Comparison of ENCODE assay signal across 13 mouse cellular contexts in genomic region chr10:79735361-79735760, GRCm38 (mm10). TPM values are rescaled to one million over a fixed set of nuclear protein-coding genes. Genes with fewer than 3 reads are reported as not detected.
DNase-seq lines count a peak whose midpoint lies in the region; ATAC-seq and TF ChIP-seq lines count a peak whose summit lies in the region.
"Had no signal": no experiment of that assay in that cellular context is flagged by ENCODE, and none has a peak within 500 bp of the region (broad histone marks: within the 10 kb centered on the region; RNA-seq: fewer than 3 reads in every experiment).

No protein-coding gene starts in this region.

- H3K4me2 ChIP-seq in hindbrain, postnatal 0 days (ENCODE audit: low read depth, low read length), result no peak overlapping the region
- H3K4me2 ChIP-seq in neural tube, embryonic 12.5 days (replicated peaks), result peak overlapping the region; percentile 36

- no peak for TF ChIP-seq CTCF in hindbrain, postnatal 0 days (IDR thresholded peaks at IDR 0.05; ENCODE audit: low read depth)

- H3K27me3 ChIP-seq in hindbrain, embryonic 10.5 days (ENCODE audit: insufficient read depth, poor library complexity, severe bottlenecking), result peaks cover 31% of the 10 kb centered on the region
- no peaks in the 10 kb centered on the region for H3K27me3 ChIP-seq in hindbrain, postnatal 0 days (ENCODE audit: insufficient read depth, low read length)
- H3K27me3 ChIP-seq in neural tube, embryonic 12.5 days (replicated peaks), result peaks cover 19% of the 10 kb centered on the region
- H3K27me3 ChIP-seq: Patski had no signal

- H3K9ac ChIP-seq in hindbrain, postnatal 0 days (replicated peaks; ENCODE audit: low read length), result no peak overlapping the region
- H3K9ac ChIP-seq in neural tube, embryonic 12.5 days, result no peak overlapping the region

- H3K9me3 ChIP-seq in hindbrain, embryonic 10.5 days, result peaks cover 47% of the 10 kb centered on the region
- peaks cover 7% of the 10 kb centered on the region; the same call in 1 of the 2 replicates for H3K9me3 ChIP-seq in hindbrain, postnatal 0 days (ENCODE audit: low read length)
- H3K9me3 ChIP-seq in neural tube, embryonic 12.5 days, result peaks cover 50% of the 10 kb centered on the region

- ATAC-seq in hindbrain, postnatal 0 days, result no peak
- no peak for ATAC-seq in neural tube, embryonic 12.5 days (ENCODE audit: low FRiP score, low read depth)
- ATAC-seq: Patski had no signal

- no peak overlapping the region for H3K27ac ChIP-seq in hindbrain, embryonic 10.5 days
- H3K27ac ChIP-seq in hindbrain, postnatal 0 days, result no peak overlapping the region
- H3K27ac ChIP-seq in neural tube, embryonic 12.5 days, result 0 out of 2 replicates have a peak overlapping the region, but pooled peaks have one; percentile 10

- peaks cover 12% of the 10 kb centered on the region for H3K4me1 ChIP-seq in hindbrain, embryonic 10.5 days (replicated peaks)
- no peaks in the 10 kb centered on the region for H3K4me1 ChIP-seq in hindbrain, postnatal 0 days (ENCODE audit: insufficient read depth, low read length)
- H3K4me1 ChIP-seq in neural tube, embryonic 12.5 days, result no peaks in the 10 kb centered on the region

- peak overlapping the region; percentile 18; the same call in 1 of the 2 replicates for H3K4me3 ChIP-seq in hindbrain, embryonic 10.5 days
- no peak overlapping the region for H3K4me3 ChIP-seq in hindbrain, postnatal 0 days (ENCODE audit: low read length)
- H3K4me3 ChIP-seq in neural tube, embryonic 12.5 days, result no peak overlapping the region

- peak; percentile 36 for DNase-seq in adrenal gland, adult 2 months
- DNase-seq in adrenal gland, adult 18-20 months (ENCODE audit: low spot score in 2 of 2), result no peak
- DNase-seq in hindbrain, embryonic 10.5 days (ENCODE audit: low spot score), result no peak
- DNase-seq in hindbrain, postnatal 0 days (ENCODE audit: low spot score), result no peak
- DNase-seq in neural tube, embryonic 10.5 days (ENCODE audit: extremely low spot score, low spot score), result no peak
- DNase-seq in Muller cell, postnatal 12 days (ENCODE audit: inconsistent ontology term), result no peak
- DNase-seq in thymus, postnatal 4 days, result no peak
- DNase-seq: heart, adult 18-20 months; lung, postnatal 36 days; spleen, adult 18-20 months had no signal

- H3K36me3 ChIP-seq in hindbrain, embryonic 10.5 days, result peaks cover 83% of the 10 kb centered on the region
- H3K36me3 ChIP-seq in hindbrain, postnatal 0 days (ENCODE audit: insufficient read depth, low read length), result peaks cover 80% of the 10 kb centered on the region
- peaks cover 77% of the 10 kb centered on the region for H3K36me3 ChIP-seq in neural tube, embryonic 12.5 days

- WGBS in hindbrain, embryonic 10.5 days, result 37% methylated on average over 52 of the region's 52 CpGs
- WGBS in hindbrain, postnatal 0 days, result 33% methylated on average over 32 of the region's 52 CpGs
- 26% methylated on average over 48 of the region's 52 CpGs for WGBS in neural tube, embryonic 12.5 days

RNA-seq across cellular contexts. Expression of gene Polrmt, which starts 11.0 kb away (rescaled TPM):
- 10 to 100 TPM; 55.4 to 62.8 TPM for total RNA-seq in adrenal gland, adult 2 months (2021)
- polyA plus RNA-seq in adrenal gland, adult 2 months (2012; rRNA removed), result 87.6 and 89.0 TPM in 2 replicates
- total RNA-seq in adrenal gland, adult 18-20 months (2021), result 10 to 100 TPM; 53.0 to 59.0 TPM
- polyA plus RNA-seq in hindbrain, embryonic 10.5 days (2016; fragmentation: Nextera tagmentation; extraction: Ambion mirVana), result 47.3 and 51.6 TPM in 2 replicates
- total RNA-seq in hindbrain, postnatal 0 days (2014; rRNA removed), result 30.4 and 36.5 TPM in 2 replicates
- 29.7 and 32.6 TPM in 2 replicates for polyA plus RNA-seq in hindbrain, postnatal 0 days (2015; fragmentation: Nextera tagmentation; extraction: Ambion mirVana)
- 44.7 and 44.9 TPM in 2 replicates for polyA plus RNA-seq in neural tube, embryonic 12.5 days (2016; fragmentation: Nextera tagmentation; extraction: Ambion mirVana)

RNA-seq across cellular contexts. Expression of gene Hcn2, which starts 18.9 kb away (rescaled TPM):
- 1 to 10 TPM; 5.9 to 6.0 TPM for total RNA-seq in adrenal gland, adult 2 months (2021)
- polyA plus RNA-seq in adrenal gland, adult 2 months (2012; rRNA removed), result 20.2 and 27.8 TPM in 2 replicates
- 1 to 10 TPM; 6.1 to 9.4 TPM for total RNA-seq in adrenal gland, adult 18-20 months (2021)
- 0.08 and 0.11 TPM in 2 replicates for polyA plus RNA-seq in hindbrain, embryonic 10.5 days (2016; fragmentation: Nextera tagmentation; extraction: Ambion mirVana)
- 92.6 and 101 TPM in 2 replicates for total RNA-seq in hindbrain, postnatal 0 days (2014; rRNA removed)
- 5.5 and 6.6 TPM in 2 replicates for polyA plus RNA-seq in hindbrain, postnatal 0 days (2015; fragmentation: Nextera tagmentation; extraction: Ambion mirVana)
- 0.61 and 0.79 TPM in 2 replicates for polyA plus RNA-seq in neural tube, embryonic 12.5 days (2016; fragmentation: Nextera tagmentation; extraction: Ambion mirVana)
- total RNA-seq: neutrophil, adult 5-6 weeks had no signal

RNA-seq across cellular contexts. Expression of gene Fgf22, which starts 19.5 kb away (rescaled TPM):
- total RNA-seq in adrenal gland, adult 2 months (2021), result not detected
- polyA plus RNA-seq in adrenal gland, adult 2 months (2012; rRNA removed), result 0.18 and 0.68 TPM in 2 replicates
- under 1 TPM in 1 of 2 experiments, not detected in 1; 0.13 TPM for total RNA-seq in adrenal gland, adult 18-20 months (2021)
- polyA plus RNA-seq in hindbrain, embryonic 10.5 days (2016; fragmentation: Nextera tagmentation; extraction: Ambion mirVana), result 0.12 and 0.55 TPM in 2 replicates
- total RNA-seq in hindbrain, postnatal 0 days (2014; rRNA removed), result 1.3 and 2.2 TPM in 2 replicates
- 3.8 and 5.1 TPM in 2 replicates for polyA plus RNA-seq in hindbrain, postnatal 0 days (2015; fragmentation: Nextera tagmentation; extraction: Ambion mirVana)
- polyA plus RNA-seq in neural tube, embryonic 12.5 days (2016; fragmentation: Nextera tagmentation; extraction: Ambion mirVana), result 0.55 and 1.2 TPM in 2 replicates
- total RNA-seq: heart, adult 18-20 months; neutrophil, adult 5-6 weeks had no signal

RNA-seq across cellular contexts. Expression of gene Bsg, which starts 31.1 kb away (rescaled TPM):
- total RNA-seq in adrenal gland, adult 2 months (2021), result 100 to 1,000 TPM; 588 to 674 TPM
- 314 and 321 TPM in 2 replicates for polyA plus RNA-seq in adrenal gland, adult 2 months (2012; rRNA removed)
- total RNA-seq in adrenal gland, adult 18-20 months (2021), result 100 to 1,000 TPM; 618 to 637 TPM
- 657 and 686 TPM in 2 replicates for polyA plus RNA-seq in hindbrain, embryonic 10.5 days (2016; fragmentation: Nextera tagmentation; extraction: Ambion mirVana)
- total RNA-seq in hindbrain, postnatal 0 days (2014; rRNA removed), result 1,127 and 1,151 TPM in 2 replicates
- 1,243 and 1,259 TPM in 2 replicates for polyA plus RNA-seq in hindbrain, postnatal 0 days (2015; fragmentation: Nextera tagmentation; extraction: Ambion mirVana)
- polyA plus RNA-seq in neural tube, embryonic 12.5 days (2016; fragmentation: Nextera tagmentation; extraction: Ambion mirVana), result 634 and 639 TPM in 2 replicates

RNA-seq across cellular contexts. Expression of gene Rnf126, which starts 31.4 kb away (rescaled TPM):
- total RNA-seq in adrenal gland, adult 2 months (2021), result 10 to 100 TPM; 51.6 to 51.8 TPM
- polyA plus RNA-seq in adrenal gland, adult 2 months (2012; rRNA removed), result 222 and 226 TPM in 2 replicates
- total RNA-seq in adrenal gland, adult 18-20 months (2021), result 10 to 100 TPM; 47.4 to 51.1 TPM
- 124 and 136 TPM in 2 replicates for polyA plus RNA-seq in hindbrain, embryonic 10.5 days (2016; fragmentation: Nextera tagmentation; extraction: Ambion mirVana)
- total RNA-seq in hindbrain, postnatal 0 days (2014; rRNA removed), result 112 and 120 TPM in 2 replicates
- polyA plus RNA-seq in hindbrain, postnatal 0 days (2015; fragmentation: Nextera tagmentation; extraction: Ambion mirVana), result 108 and 119 TPM in 2 replicates
- polyA plus RNA-seq in neural tube, embryonic 12.5 days (2016; fragmentation: Nextera tagmentation; extraction: Ambion mirVana), result 115 and 118 TPM in 2 replicates
